20 mouse cellular contexts compared by ENCODE assay signal in the genomic region with DNA sequence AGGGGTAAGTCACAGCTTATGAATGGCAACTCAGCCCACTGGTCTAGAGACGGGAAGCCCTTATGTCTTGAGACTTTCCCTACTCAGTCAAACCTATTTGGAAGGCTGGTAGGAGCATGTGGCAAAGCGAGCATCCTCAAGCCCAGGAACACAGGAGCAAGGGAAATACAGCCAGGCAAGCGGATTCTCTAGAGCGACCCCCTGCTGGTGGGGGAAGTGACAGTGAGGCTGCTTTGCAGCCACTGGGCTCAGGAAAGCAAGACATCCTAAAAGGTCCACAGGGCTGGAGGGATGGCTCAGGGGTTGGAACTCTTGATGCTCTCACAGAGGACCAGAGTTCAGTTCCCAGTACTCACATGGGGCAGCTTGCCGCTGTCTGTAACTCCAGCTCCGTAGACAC. TPM values are rescaled to one million over a fixed set of nuclear protein-coding genes. Genes with fewer than 3 reads are reported as not detected.
DNase-seq lines count a peak whose midpoint lies in the region; ATAC-seq and TF ChIP-seq lines count a peak whose summit lies in the region.
"Had no signal": no experiment of that assay in that cellular context is flagged by ENCODE, and none has a peak within 500 bp of the region (broad histone marks: within the 10 kb centered on the region; RNA-seq: fewer than 3 reads in every experiment).

No protein-coding gene starts in this region.

- H3K27me3 ChIP-seq in limb, embryonic 10.5 days (ENCODE audit: low read depth, poor library complexity, severe bottlenecking) = no peaks in the 10 kb centered on the region; the same call in 1 of the 2 replicates
- no peaks in the 10 kb centered on the region for H3K27me3 ChIP-seq in intestine, postnatal 0 days (replicated peaks; ENCODE audit: control insufficient read depth, insufficient read depth, low read length)
- H3K27me3 ChIP-seq in intestine, embryonic 15.5 days (replicated peaks) = no peaks in the 10 kb centered on the region
- H3K27me3 ChIP-seq: forebrain, embryonic 15.5 days; heart, embryonic 15.5 days; hindbrain, embryonic 15.5 days had no signal

- H3K9me3 ChIP-seq in limb, embryonic 10.5 days (replicated peaks) = no peaks in the 10 kb centered on the region; the same call in 1 of the 2 replicates
- no peaks in the 10 kb centered on the region for H3K9me3 ChIP-seq in intestine, postnatal 0 days (ENCODE audit: control insufficient read depth)
- 0 out of 2 replicates have a peak, but pooled peaks cover 3% of the 10 kb centered on the region for H3K9me3 ChIP-seq in intestine, embryonic 15.5 days
- H3K9me3 ChIP-seq: forebrain, embryonic 15.5 days; heart, embryonic 15.5 days; hindbrain, embryonic 15.5 days had no signal

- peak; percentile 35 to 52 for DNase-seq in cerebellum, postnatal 25 days
- no peak for DNase-seq in layer of hippocampus, adult 2 months (ENCODE audit: low spot score in 2 of 2)
- no peak for DNase-seq in layer of hippocampus, adult 9-10 months (ENCODE audit: low spot score)
- DNase-seq in limb, embryonic 10.5 days (ENCODE audit: low spot score) = no peak
- DNase-seq: adrenal gland, adult 8-10 months; adrenal gland, postnatal 36 days; cerebellum, adult 11-12 months had no signal

- no peaks in the 10 kb centered on the region for H3K79me2 ChIP-seq in macrophage (ENCODE audit: inconsistent target)

- whole genome bisulfite sequencing in limb, embryonic 10.5 days = 82% methylated on average over 6 of the region's 6 CpGs
- 97% methylated on average over 6 of the region's 6 CpGs for WGBS in macrophage (ENCODE audit: missing documents)
- 89% methylated on average over 6 of the region's 6 CpGs for WGBS in intestine, postnatal 0 days
- WGBS in intestine, embryonic 15.5 days = 91% methylated on average over 6 of the region's 6 CpGs

- peak; percentile 25; the same call in 1 of the 2 replicates for TF ChIP-seq CTCF in layer of hippocampus, adult 2 months (conservative IDR thresholded peaks at IDR 0.05)
- TF ChIP-seq CTCF in intestine, postnatal 0 days (IDR thresholded peaks at IDR 0.05; ENCODE audit: low read depth) = no peak

- peak overlapping the region; percentile 82 for H3K27ac ChIP-seq in layer of hippocampus, adult 2 months
- peak overlapping the region; percentile 2; the same call in 1 of the 2 replicates for H3K27ac ChIP-seq in limb, embryonic 10.5 days
- peak overlapping the region; percentile 87; the same call in 1 of the 2 replicates for H3K27ac ChIP-seq in macrophage
- H3K27ac ChIP-seq in intestine, postnatal 0 days (ENCODE audit: low read depth, low read length) = no peak overlapping the region
- no peak overlapping the region for H3K27ac ChIP-seq in intestine, embryonic 15.5 days
- H3K27ac ChIP-seq: forebrain, embryonic 15.5 days; hindbrain, embryonic 15.5 days had no signal

- H3K4me2 ChIP-seq in intestine, postnatal 0 days (replicated peaks; ENCODE audit: low read depth) = no peak overlapping the region
- no peak overlapping the region for H3K4me2 ChIP-seq in intestine, embryonic 15.5 days (replicated peaks)
- H3K4me2 ChIP-seq: forebrain, embryonic 15.5 days; heart, embryonic 11.5 days; heart, embryonic 15.5 days; hindbrain, embryonic 15.5 days had no signal

- H3K4me3 ChIP-seq in layer of hippocampus, adult 2 months = no peak overlapping the region
- no peak overlapping the region for H3K4me3 ChIP-seq in limb, embryonic 10.5 days
- H3K4me3 ChIP-seq in macrophage (ENCODE audit: inconsistent target) = no peak overlapping the region
- no peak overlapping the region for H3K4me3 ChIP-seq in intestine, postnatal 0 days (ENCODE audit: low read depth, low read length)
- no peak overlapping the region for H3K4me3 ChIP-seq in intestine, embryonic 15.5 days (replicated peaks)
- H3K4me3 ChIP-seq: embryonic facial prominence, embryonic 10.5 days; forebrain, embryonic 15.5 days; heart, embryonic 15.5 days; hindbrain, embryonic 15.5 days had no signal

- H3K4me1 ChIP-seq in limb, embryonic 10.5 days = peaks cover 41% of the 10 kb centered on the region
- no peaks in the 10 kb centered on the region for H3K4me1 ChIP-seq in intestine, postnatal 0 days (replicated peaks; ENCODE audit: control insufficient read depth, insufficient read depth, low read length)
- H3K4me1 ChIP-seq in intestine, embryonic 15.5 days (replicated peaks) = peaks cover 29% of the 10 kb centered on the region

- ATAC-seq in cerebellum, adult (ENCODE audit: insufficient number of reproducible peaks, low FRiP score, low TSS enrichment) = no peak
- ATAC-seq in intestine, postnatal 0 days = no peak
- no peak for ATAC-seq in intestine, embryonic 15.5 days
- ATAC-seq: forebrain, embryonic 15.5 days; inflammation-experienced regulatory T-cells, adult 6 months had no signal

- no peak overlapping the region for H3K9ac ChIP-seq in intestine, postnatal 0 days (ENCODE audit: low read depth, low read length)
- H3K9ac ChIP-seq in intestine, embryonic 15.5 days = no peak overlapping the region
- H3K9ac ChIP-seq: forebrain, embryonic 15.5 days; heart, embryonic 15.5 days; hindbrain, embryonic 15.5 days had no signal

- H3K36me3 ChIP-seq in limb, embryonic 10.5 days = no peaks in the 10 kb centered on the region
- no peaks in the 10 kb centered on the region for H3K36me3 ChIP-seq in macrophage (ENCODE audit: inconsistent target)
- no peaks in the 10 kb centered on the region for H3K36me3 ChIP-seq in intestine, postnatal 0 days (ENCODE audit: control insufficient read depth, insufficient read depth)
- no peaks in the 10 kb centered on the region for H3K36me3 ChIP-seq in intestine, embryonic 15.5 days
- H3K36me3 ChIP-seq: embryonic facial prominence, embryonic 10.5 days; forebrain, embryonic 15.5 days; heart, embryonic 15.5 days; hindbrain, embryonic 15.5 days had no signal

RNA-seq across cellular contexts. Expression of gene 1810010D01Rik, which starts 11.6 kb away (rescaled TPM):
- 1 to 10 TPM in 1 of 2 experiments, under 1 TPM in 1; 0.42 to 1.6 TPM for total RNA-seq in layer of hippocampus, adult 2 months (2021)
- polyA plus RNA-seq in limb, embryonic 10.5 days (2016; fragmentation: Nextera tagmentation; extraction: Ambion mirVana) = 0.33 TPM in 1 of 2 replicates, not detected in the other
- total RNA-seq in macrophage (2018; cell fraction: chromatin; rRNA removed) = 10 to 100 TPM in 25 of 26 experiments, 1 to 10 TPM in 1; 8.7 to 72.3 (median 42.7) TPM
- 1 to 10 TPM in 4 of 26 experiments, under 1 TPM in 14, not detected in 8; 0.14 to 2.5 (median 0.49) TPM for total RNA-seq in macrophage (2018; cell fraction: cytosol; rRNA removed)
- 10 to 100 TPM in 23 of 26 experiments, 1 to 10 TPM in 3; 5.1 to 36.9 (median 20.4) TPM for total RNA-seq in macrophage (2018; cell fraction: nucleus; rRNA removed)
- polyA plus RNA-seq in macrophage (2018) = 2.7 TPM in 1 of 3 replicates, not detected in the others
- 0.33 and 0.86 TPM in 2 replicates for polyA plus RNA-seq in intestine, postnatal 0 days (2015; fragmentation: Nextera tagmentation; extraction: Ambion mirVana)
- polyA plus RNA-seq in intestine, embryonic 15.5 days (2015; fragmentation: Nextera tagmentation; extraction: Ambion mirVana) = 0.59 and 1.2 TPM in 2 replicates
- total RNA-seq: gastrocnemius, adult 8-10 months; heart, postnatal 25 days had no signal
- polyA plus RNA-seq: embryonic facial prominence, embryonic 10.5 days; embryonic facial prominence, embryonic 14.5 days; heart, embryonic 11.5 days; heart, embryonic 15.5 days; hindbrain, embryonic 15.5 days; inflammation-experienced regulatory T-cells, adult 6 months had no signal

Comparison
In these comparisons a context has a peak if more than half of its experiments do, and no peak if none do; other contexts are left out.
1. DNase-seq: peak in cerebellum, postnatal 25 days (2 of 2); none in layer of hippocampus, adult 2 months (0 of 2), layer of hippocampus, adult 9-10 months (single experiment) and limb, embryonic 10.5 days (single experiment).
2. H3K27ac ChIP-seq: peak in layer of hippocampus, adult 2 months (single experiment), limb, embryonic 10.5 days (single experiment) and macrophage (single experiment); none in intestine, postnatal 0 days (single experiment) and intestine, embryonic 15.5 days (single experiment).